Mouse (Mus musculus): ENCODE results near the gene Zfhx3. TPM values are rescaled to one million over a fixed set of nuclear protein-coding genes. Genes with fewer than 3 reads are reported as not detected.

The Zfhx3 gene
- polyA plus RNA-seq, 1 experiment from 2014 or later = 68.4 TPM

- H3K4me2 ChIP-seq (ENCODE audit: low read length) = peak overlapping the region; percentile 55
- ATAC-seq (ENCODE audit: low FRiP score, low TSS enrichment) (peak; percentile 21; the same call in 1 of the 2 replicates), DNase-seq (peak; percentile 66)
- H3K36me3 ChIP-seq (ENCODE audit: control insufficient read depth, insufficient read depth, low read length) = no peaks in the 10 kb centered on the region
- H3K27me3 ChIP-seq (ENCODE audit: control insufficient read depth, insufficient read depth, low read length) = peaks cover 20% of the 10 kb centered on the region
- no peaks in the 10 kb centered on the region for H3K9me3 ChIP-seq (ENCODE audit: control insufficient read depth, low read length)
- peak overlapping the region; percentile 23 for H3K4me3 ChIP-seq (replicated peaks; ENCODE audit: low read depth, low read length)
- peak overlapping the region; percentile 52 for H3K9ac ChIP-seq (replicated peaks; ENCODE audit: low read length)
- H3K4me1 ChIP-seq (ENCODE audit: control insufficient read depth, insufficient read depth, low read length) = peaks cover 62% of the 10 kb centered on the region
- H3K27ac ChIP-seq (replicated peaks; ENCODE audit: low read depth, low read length) = peak overlapping the region; percentile 89
- WGBS = under 1% methylated on average over 31 of the region's 31 CpGs
Observed at GRCm38 (mm10) chr8:108695938-108696630, 753.6 kb downstream of the Zfhx3 start.

GRCm38 (mm10) chr8:108696631-108697410 is 754.4 kb downstream of the Zfhx3 start:
- Histone ChIP-seq H3K9me3 (ENCODE audit: control insufficient read depth, low read length) (no peaks in the 10 kb centered on the region), H3K27me3 (ENCODE audit: control insufficient read depth, insufficient read depth, low read length) (peaks cover 20% of the 10 kb centered on the region), H3K4me3 (replicated peaks; ENCODE audit: low read depth, low read length) (peak overlapping the region; percentile 23), H3K9ac (replicated peaks; ENCODE audit: low read length) (peak overlapping the region; percentile 52), H3K27ac (replicated peaks; ENCODE audit: low read depth, low read length) (peak overlapping the region; percentile 89), H3K4me1 (ENCODE audit: control insufficient read depth, insufficient read depth, low read length) (peaks cover 55% of the 10 kb centered on the region), H3K36me3 (ENCODE audit: control insufficient read depth, insufficient read depth, low read length) (no peaks in the 10 kb centered on the region), H3K4me2 (ENCODE audit: low read length) (peak overlapping the region; percentile 55)
- DNase-seq (peak; percentile 65), ATAC-seq (ENCODE audit: low FRiP score, low TSS enrichment) (no peak)
- WGBS = 2% methylated on average over 27 of the region's 27 CpGs

GRCm38 (mm10) chr8:108697589-108697988 is 755.1 kb downstream of the Zfhx3 start:
- Histone ChIP-seq H3K9ac (replicated peaks; ENCODE audit: low read length) (peak overlapping the region; percentile 39; the same call in 1 of the 2 replicates), H3K4me3 (replicated peaks; ENCODE audit: low read depth, low read length) (peak overlapping the region; percentile 18; the same call in 1 of the 2 replicates), H3K4me1 (ENCODE audit: control insufficient read depth, insufficient read depth, low read length) (peaks cover 50% of the 10 kb centered on the region), H3K27ac (replicated peaks; ENCODE audit: low read depth, low read length) (peak overlapping the region; percentile 89), H3K36me3 (ENCODE audit: control insufficient read depth, insufficient read depth, low read length) (no peaks in the 10 kb centered on the region), H3K4me2 (ENCODE audit: low read length) (peak overlapping the region; percentile 55), H3K9me3 (ENCODE audit: control insufficient read depth, low read length) (no peaks in the 10 kb centered on the region), H3K27me3 (ENCODE audit: control insufficient read depth, insufficient read depth, low read length) (peaks cover 20% of the 10 kb centered on the region)
- ATAC-seq (ENCODE audit: low FRiP score, low TSS enrichment) (peak; percentile 40; the same call in 1 of the 2 replicates), DNase-seq (peak; percentile 73)
- 1% methylated on average over 13 of the region's 13 CpGs for WGBS

- ATAC-seq (ENCODE audit: low FRiP score, low TSS enrichment) = no peak
- H3K27me3 ChIP-seq (ENCODE audit: control insufficient read depth, insufficient read depth, low read length) = peaks cover 20% of the 10 kb centered on the region
- peak overlapping the region; percentile 89 for H3K27ac ChIP-seq (replicated peaks; ENCODE audit: low read depth, low read length)
- no peaks in the 10 kb centered on the region for H3K9me3 ChIP-seq (ENCODE audit: control insufficient read depth, low read length)
- no peaks in the 10 kb centered on the region for H3K36me3 ChIP-seq (ENCODE audit: control insufficient read depth, insufficient read depth, low read length)
- H3K4me1 ChIP-seq (ENCODE audit: control insufficient read depth, insufficient read depth, low read length) = peaks cover 48% of the 10 kb centered on the region
- H3K9ac ChIP-seq (replicated peaks; ENCODE audit: low read length) = peak overlapping the region; percentile 39; the same call in 1 of the 2 replicates
- peak overlapping the region; percentile 55 for H3K4me2 ChIP-seq (ENCODE audit: low read length)
- peak overlapping the region; percentile 18; the same call in 1 of the 2 replicates for H3K4me3 ChIP-seq (replicated peaks; ENCODE audit: low read depth, low read length)
- WGBS = 6% methylated on average over 5 of the region's 5 CpGs
- DNase-seq = peak; percentile 49
Observed at GRCm38 (mm10) chr8:108698101-108698660, 755.7 kb downstream of the Zfhx3 start.

GRCm38 (mm10) chr8:108699011-108699410 is 756.6 kb downstream of the Zfhx3 start:
- DNase-seq (peak; percentile 38), ATAC-seq (ENCODE audit: low FRiP score, low TSS enrichment) (no peak)
- Histone ChIP-seq H3K36me3 (ENCODE audit: control insufficient read depth, insufficient read depth, low read length) (no peaks in the 10 kb centered on the region), H3K4me1 (ENCODE audit: control insufficient read depth, insufficient read depth, low read length) (peaks cover 48% of the 10 kb centered on the region), H3K9me3 (ENCODE audit: control insufficient read depth, low read length) (no peaks in the 10 kb centered on the region), H3K4me3 (replicated peaks; ENCODE audit: low read depth, low read length) (peak overlapping the region; percentile 29; the same call in 1 of the 2 replicates), H3K27me3 (ENCODE audit: control insufficient read depth, insufficient read depth, low read length) (peaks cover 20% of the 10 kb centered on the region), H3K4me2 (ENCODE audit: low read length) (peak overlapping the region; percentile 57), H3K9ac (replicated peaks; ENCODE audit: low read length) (peak overlapping the region; percentile 55), H3K27ac (replicated peaks; ENCODE audit: low read depth, low read length) (peak overlapping the region; percentile 89)
- WGBS = 6% methylated on average over 3 of the region's 3 CpGs

GRCm38 (mm10) chr8:108699454-108700345 is 757.3 kb downstream of the Zfhx3 start:
- ATAC-seq (ENCODE audit: low FRiP score, low TSS enrichment) (no peak), DNase-seq (peak; percentile 74)
- no peaks in the 10 kb centered on the region for H3K36me3 ChIP-seq (ENCODE audit: control insufficient read depth, insufficient read depth, low read length)
- H3K4me1 ChIP-seq (ENCODE audit: control insufficient read depth, insufficient read depth, low read length) = peaks cover 48% of the 10 kb centered on the region
- peaks cover 19% of the 10 kb centered on the region for H3K27me3 ChIP-seq (ENCODE audit: control insufficient read depth, insufficient read depth, low read length)
- peak overlapping the region; percentile 29 for H3K4me3 ChIP-seq (replicated peaks; ENCODE audit: low read depth, low read length)
- H3K9me3 ChIP-seq (ENCODE audit: control insufficient read depth, low read length) = no peaks in the 10 kb centered on the region
- WGBS = 2% methylated on average over 23 of the region's 23 CpGs
- H3K27ac ChIP-seq (replicated peaks; ENCODE audit: low read depth, low read length) = peak overlapping the region; percentile 89
- peak overlapping the region; percentile 55 for H3K9ac ChIP-seq (replicated peaks; ENCODE audit: low read length)
- H3K4me2 ChIP-seq (ENCODE audit: low read length) = peak overlapping the region; percentile 57

GRCm38 (mm10) chr8:108701381-108702175 is 759.1 kb downstream of the Zfhx3 start:
- H3K27ac ChIP-seq (replicated peaks; ENCODE audit: low read depth, low read length) = peak overlapping the region; percentile 100
- peaks cover 2% of the 10 kb centered on the region; the same call in 1 of the 2 replicates for H3K27me3 ChIP-seq (ENCODE audit: control insufficient read depth, insufficient read depth, low read length)
- no peaks in the 10 kb centered on the region for H3K36me3 ChIP-seq (ENCODE audit: control insufficient read depth, insufficient read depth, low read length)
- H3K4me1 ChIP-seq (ENCODE audit: control insufficient read depth, insufficient read depth, low read length) = peaks cover 31% of the 10 kb centered on the region
- peak; percentile 55 for DNase-seq
- 7% methylated on average over 7 of the region's 7 CpGs for WGBS
- ATAC-seq (ENCODE audit: low FRiP score, low TSS enrichment) = no peak
- peak overlapping the region; percentile 97 for H3K4me2 ChIP-seq (ENCODE audit: low read length)
- H3K9me3 ChIP-seq (ENCODE audit: control insufficient read depth, low read length) = no peaks in the 10 kb centered on the region
- H3K9ac ChIP-seq (replicated peaks; ENCODE audit: low read length) = peak overlapping the region; percentile 100
- peak overlapping the region; percentile 92 for H3K4me3 ChIP-seq (replicated peaks; ENCODE audit: low read depth, low read length)
